Mouse (Mus musculus) embryonic facial prominence, embryonic 11.5 days (tissue): ENCODE data around the gene Bcr. TPM values are rescaled to one million over a fixed set of nuclear protein-coding genes. Genes with fewer than 3 reads are reported as not detected.

Experiments
- ATAC-seq: fragments of 200-750 bp; cut with Nextera tagmentation; replicated peaks from 2 replicates; pipeline ENCODE4 v1.8.0; 2017; ENCODE audit warnings: low read depth; ENCODE audit not compliant: insufficient number of reproducible peaks, low FRiP score, low TSS enrichment
- DNase-seq: peaks from one replicate; pipeline ENCODE4 v3.0.0-alpha.2; 2015; ENCODE audit warnings: low spot score
- H3K27ac ChIP-seq: fragments of 300-500 bp; sonication (generic); replicated peaks from 2 replicates; pipeline ENCODE4 v1.5.1; 2014; ENCODE audit warnings: mild to moderate bottlenecking, low read depth, low read length, control low read depth
- H3K27me3 ChIP-seq: fragments of 300-500 bp; sonication (generic); 2 replicates; pipeline ENCODE4 v1.6.1; 2014; ENCODE audit warnings: mild to moderate bottlenecking, low read length, moderate library complexity, mixed read lengths; ENCODE audit not compliant: control insufficient read depth, insufficient read depth
- H3K36me3 ChIP-seq: fragments of 300-500 bp; sonication (generic); replicated peaks from 2 replicates; pipeline ENCODE4 v1.6.1; 2014; ENCODE audit warnings: low read depth, mild to moderate bottlenecking, low read length, moderate library complexity, mixed read lengths; ENCODE audit not compliant: control insufficient read depth, insufficient read depth
- H3K4me1 ChIP-seq: fragments of 300-500 bp; sonication (generic); 2 replicates; pipeline ENCODE4 v1.6.1; 2014; ENCODE audit warnings: low read length, mixed read lengths; ENCODE audit not compliant: control insufficient read depth, insufficient read depth
- H3K4me2 ChIP-seq: fragments of 300-500 bp; sonication (generic); 2 replicates; pipeline ENCODE4 v1.6.1; 2014; ENCODE audit warnings: low read depth, mild to moderate bottlenecking, control low read depth, low read length, moderate library complexity
- H3K4me3 ChIP-seq: fragments of 300-500 bp; sonication (generic); 2 replicates; pipeline ENCODE4 v1.5.1; 2014; ENCODE audit warnings: low read depth, low read length, control low read depth
- H3K9ac ChIP-seq: fragments of 300-500 bp; sonication (generic); replicated peaks from 2 replicates; pipeline ENCODE4 v1.6.1; 2014; ENCODE audit warnings: mild to moderate bottlenecking, control low read depth, low read length
- H3K9me3 ChIP-seq: fragments of 300-500 bp; sonication (generic); replicated peaks from 2 replicates; pipeline ENCODE4 v1.6.1; 2016; ENCODE audit warnings: mild to moderate bottlenecking, low read length, inconsistent platforms, mixed read lengths; ENCODE audit not compliant: control insufficient read depth
- WGBS: fragments of 180-500 bp; shearing (Covaris S2); extraction: QIAGEN DNeasy Blood & Tissue Kit; methylation state at CpG from one replicate; pipeline ENCODE4 v1.1.7; 2014; 5-methylcytosine and 5-hydroxymethylcytosine counted together
- polyA plus RNA-seq: library from polyadenylated mRNA; unstranded; fragments of >200 nt; fragmentation: Nextera tagmentation; extraction: Ambion mirVana; gene quantifications from 2 replicates; pipeline ENCODE4 v1.2.1, GENCODE M21; 2014

Gene Bcr
- polyA plus RNA-seq, 1 experiment from 2014 or later: 10.3 TPM

- H3K4me3 ChIP-seq: no peak overlapping the region
- no peaks in the 10 kb centered on the region for H3K4me1 ChIP-seq
- H3K27ac ChIP-seq: no peak overlapping the region
- no peaks in the 10 kb centered on the region for H3K9me3 ChIP-seq
- no peaks in the 10 kb centered on the region for H3K27me3 ChIP-seq
- H3K36me3 ChIP-seq: no peaks in the 10 kb centered on the region
- H3K4me2 ChIP-seq: no peak overlapping the region
- ATAC-seq (no peak), DNase-seq (no peak)
- no peak overlapping the region for H3K9ac ChIP-seq
- WGBS: 94% methylated on average over 7 of the region's 7 CpGs
Measured at GRCm38 (mm10) chr10:75048711-75049110, 11.7 kb upstream of the Bcr start.

- no peak overlapping the region for H3K4me3 ChIP-seq
- DNase-seq (no peak), ATAC-seq (no peak)
- no peak overlapping the region for H3K27ac ChIP-seq
- H3K27me3 ChIP-seq: no peaks in the 10 kb centered on the region
- H3K4me1 ChIP-seq: no peaks in the 10 kb centered on the region
- H3K9ac ChIP-seq: no peak overlapping the region
- 91% methylated on average over 21 of the region's 21 CpGs for WGBS
- no peaks in the 10 kb centered on the region for H3K9me3 ChIP-seq
- no peaks in the 10 kb centered on the region for H3K36me3 ChIP-seq
- H3K4me2 ChIP-seq: no peak overlapping the region
Measured at GRCm38 (mm10) chr10:75051364-75052074, 8.9 kb upstream of the Bcr start.

- H3K4me3 ChIP-seq: no peak overlapping the region
- DNase-seq: no peak
- no peak for ATAC-seq
- no peaks in the 10 kb centered on the region for H3K27me3 ChIP-seq
- 78% methylated on average over 8 of the region's 8 CpGs for whole genome bisulfite sequencing
- H3K9me3 ChIP-seq: no peaks in the 10 kb centered on the region
- no peak overlapping the region for H3K4me2 ChIP-seq
- H3K27ac ChIP-seq: no peak overlapping the region
- no peaks in the 10 kb centered on the region for H3K36me3 ChIP-seq
- H3K9ac ChIP-seq: no peak overlapping the region
- H3K4me1 ChIP-seq: no peaks in the 10 kb centered on the region
Measured at GRCm38 (mm10) chr10:75052902-75053301, 7.5 kb upstream of the Bcr start.

GRCm38 (mm10) chr10:75053655-75054054 lies 6.7 kb upstream of the Bcr start:
- Histone ChIP-seq H3K27ac (no peak overlapping the region), H3K36me3 (no peaks in the 10 kb centered on the region), H3K4me1 (no peaks in the 10 kb centered on the region), H3K4me3 (no peak overlapping the region), H3K9ac (no peak overlapping the region), H3K4me2 (no peak overlapping the region), H3K27me3 (no peaks in the 10 kb centered on the region), H3K9me3 (no peaks in the 10 kb centered on the region)
- no peak for ATAC-seq
- DNase-seq: no peak
- 87% methylated on average over 4 of the region's 4 CpGs for WGBS

- no peak overlapping the region for H3K9ac ChIP-seq
- no peaks in the 10 kb centered on the region for H3K36me3 ChIP-seq
- no peak overlapping the region for H3K4me3 ChIP-seq
- H3K27me3 ChIP-seq: no peaks in the 10 kb centered on the region
- H3K9me3 ChIP-seq: no peaks in the 10 kb centered on the region
- ATAC-seq (no peak), DNase-seq (no peak)
- H3K4me2 ChIP-seq: no peak overlapping the region
- H3K4me1 ChIP-seq: no peaks in the 10 kb centered on the region
- H3K27ac ChIP-seq: no peak overlapping the region
- 70% methylated on average over 6 of the region's 6 CpGs for WGBS
Measured at GRCm38 (mm10) chr10:75054125-75054524, 6.3 kb upstream of the Bcr start.

- Histone ChIP-seq H3K27me3 (no peaks in the 10 kb centered on the region), H3K4me3 (no peak overlapping the region), H3K4me1 (peaks cover 3% of the 10 kb centered on the region; the same call in 1 of the 2 replicates), H3K9ac (no peak overlapping the region), H3K4me2 (no peak overlapping the region), H3K9me3 (no peaks in the 10 kb centered on the region), H3K36me3 (no peaks in the 10 kb centered on the region), H3K27ac (no peak overlapping the region)
- 65% methylated on average over 5 of the region's 5 CpGs for WGBS
- ATAC-seq (no peak), DNase-seq (no peak)
Measured at GRCm38 (mm10) chr10:75055672-75056071, 4.7 kb upstream of the Bcr start.

GRCm38 (mm10) chr10:75056255-75056654 lies 4.1 kb upstream of the Bcr start:
- Histone ChIP-seq H3K36me3 (no peaks in the 10 kb centered on the region), H3K27me3 (no peaks in the 10 kb centered on the region), H3K4me2 (no peak overlapping the region), H3K27ac (no peak overlapping the region), H3K4me1 (peaks cover 3% of the 10 kb centered on the region; the same call in 1 of the 2 replicates), H3K4me3 (no peak overlapping the region), H3K9ac (no peak overlapping the region), H3K9me3 (no peaks in the 10 kb centered on the region)
- ATAC-seq: no peak
- 7% methylated on average over 4 of the region's 4 CpGs for WGBS
- no peak for DNase-seq

- no peak for ATAC-seq
- WGBS: 85% methylated on average over 8 of the region's 8 CpGs
Measured at GRCm38 (mm10) chr10:75058336-75058735, 2.1 kb upstream of the Bcr start.

More at GRCm38 (mm10) chr10:75058336-75058735, 2.1 kb upstream of the Bcr start:
- DNase-seq: no peak
- H3K27me3 ChIP-seq: no peaks in the 10 kb centered on the region
- no peak overlapping the region for H3K27ac ChIP-seq
- no peak overlapping the region for H3K9ac ChIP-seq
- no peak overlapping the region for H3K4me2 ChIP-seq
- peaks cover 6% of the 10 kb centered on the region for H3K4me1 ChIP-seq
- no peak overlapping the region for H3K4me3 ChIP-seq
- no peaks in the 10 kb centered on the region for H3K9me3 ChIP-seq
- H3K36me3 ChIP-seq: no peaks in the 10 kb centered on the region
